Mouse (Mus musculus): Measurements from ENCODE around the gene Adgrl2. TPM values are rescaled to one million over a fixed set of nuclear protein-coding genes. Genes with fewer than 3 reads are reported as not detected.

The Adgrl2 gene
- polyA plus RNA-seq, 1 experiment from 2014 or later: 128 TPM

GRCm38 (mm10) chr3:148898535-148899250 is 91.7 kb downstream of the Adgrl2 start:
- Histone ChIP-seq H3K4me1 (peaks cover 38% of the 10 kb centered on the region), H3K27ac (no peak overlapping the region), H3K4me2 (no peak overlapping the region), H3K27me3 (no peaks in the 10 kb centered on the region), H3K4me3 (no peak overlapping the region), H3K36me3 (0 out of 2 replicates have a peak, but pooled peaks cover 6% of the 10 kb centered on the region), H3K9me3 (no peaks in the 10 kb centered on the region), H3K9ac (no peak overlapping the region)
- no peak for ATAC-seq (ENCODE audit: insufficient number of reproducible peaks, insufficient read depth, low FRiP score, low TSS enrichment, low read depth)
- 75% methylated on average over 8 of the region's 8 CpGs for WGBS

- Histone ChIP-seq H3K4me1 (peaks cover 38% of the 10 kb centered on the region), H3K27me3 (no peaks in the 10 kb centered on the region)
These were observed 94.1 kb downstream of the Adgrl2 start for GRCm38 (mm10) chr3:148896281-148896680.

GRCm38 (mm10) chr3:148895396-148896109 is 94.8 kb downstream of the Adgrl2 start:
- no peak overlapping the region for H3K4me3 ChIP-seq
- 0 out of 2 replicates have a peak overlapping the region, but pooled peaks have one; percentile 11 for H3K27ac ChIP-seq
- ATAC-seq (ENCODE audit: insufficient number of reproducible peaks, insufficient read depth, low FRiP score, low TSS enrichment, low read depth): no peak
- 77% methylated on average over 13 of the region's 13 CpGs for WGBS
- H3K9ac ChIP-seq: no peak overlapping the region
- 0 out of 2 replicates have a peak, but pooled peaks cover 6% of the 10 kb centered on the region for H3K36me3 ChIP-seq
- no peaks in the 10 kb centered on the region for H3K9me3 ChIP-seq
- H3K27me3 ChIP-seq: no peaks in the 10 kb centered on the region
- peaks cover 38% of the 10 kb centered on the region for H3K4me1 ChIP-seq
- no peak overlapping the region for H3K4me2 ChIP-seq

More at GRCm38 (mm10) chr3:148896281-148896680, 94.1 kb downstream of the Adgrl2 start:
- Histone ChIP-seq H3K9me3 (no peaks in the 10 kb centered on the region), H3K4me2 (no peak overlapping the region), H3K4me3 (no peak overlapping the region), H3K9ac (no peak overlapping the region), H3K27ac (no peak overlapping the region), H3K36me3 (0 out of 2 replicates have a peak, but pooled peaks cover 6% of the 10 kb centered on the region)
- 50% methylated on average over 10 of the region's 10 CpGs for WGBS
- no peak for ATAC-seq (ENCODE audit: insufficient number of reproducible peaks, insufficient read depth, low FRiP score, low TSS enrichment, low read depth)

- no peak for ATAC-seq (ENCODE audit: insufficient number of reproducible peaks, insufficient read depth, low FRiP score, low TSS enrichment, low read depth)
- peaks cover 10% of the 10 kb centered on the region for H3K36me3 ChIP-seq
- H3K27me3 ChIP-seq: no peaks in the 10 kb centered on the region
- no peak overlapping the region for H3K4me2 ChIP-seq
- no peak overlapping the region for H3K4me3 ChIP-seq
- no peak overlapping the region for H3K9ac ChIP-seq
- 85% methylated on average over 8 of the region's 8 CpGs for WGBS
- H3K4me1 ChIP-seq: peaks cover 33% of the 10 kb centered on the region
- no peak overlapping the region for H3K27ac ChIP-seq
- no peaks in the 10 kb centered on the region for H3K9me3 ChIP-seq
These were observed 95.5 kb downstream of the Adgrl2 start for GRCm38 (mm10) chr3:148894867-148895266.

- peaks cover 27% of the 10 kb centered on the region for H3K36me3 ChIP-seq
- H3K27me3 ChIP-seq: no peaks in the 10 kb centered on the region
- H3K4me2 ChIP-seq: no peak overlapping the region
- ATAC-seq (ENCODE audit: insufficient number of reproducible peaks, insufficient read depth, low FRiP score, low TSS enrichment, low read depth): no peak
- H3K9ac ChIP-seq: no peak overlapping the region
- no peaks in the 10 kb centered on the region for H3K4me1 ChIP-seq
- H3K27ac ChIP-seq: no peak overlapping the region
- no peak overlapping the region for H3K4me3 ChIP-seq
- H3K9me3 ChIP-seq: no peaks in the 10 kb centered on the region
- 90% methylated on average over 5 of the region's 5 CpGs for WGBS
These were observed 102.5 kb downstream of the Adgrl2 start for GRCm38 (mm10) chr3:148887902-148888301.

- no peaks in the 10 kb centered on the region for H3K9me3 ChIP-seq
- no peak overlapping the region for H3K27ac ChIP-seq
- H3K4me1 ChIP-seq: no peaks in the 10 kb centered on the region
- H3K4me3 ChIP-seq: no peak overlapping the region
- 86% methylated on average over 4 of the region's 4 CpGs for WGBS
- no peak overlapping the region for H3K9ac ChIP-seq
- H3K36me3 ChIP-seq: peaks cover 27% of the 10 kb centered on the region
- H3K4me2 ChIP-seq: no peak overlapping the region
- ATAC-seq (ENCODE audit: insufficient number of reproducible peaks, insufficient read depth, low FRiP score, low TSS enrichment, low read depth): no peak
- no peaks in the 10 kb centered on the region for H3K27me3 ChIP-seq
These were observed 103.4 kb downstream of the Adgrl2 start for GRCm38 (mm10) chr3:148886956-148887355.

- WGBS: 82% methylated on average over 8 of the region's 8 CpGs
- ATAC-seq (ENCODE audit: insufficient number of reproducible peaks, insufficient read depth, low FRiP score, low TSS enrichment, low read depth): no peak
- H3K27ac ChIP-seq: no peak overlapping the region
- H3K4me2 ChIP-seq: no peak overlapping the region
- H3K4me3 ChIP-seq: no peak overlapping the region
- no peaks in the 10 kb centered on the region for H3K9me3 ChIP-seq
- H3K4me1 ChIP-seq: no peaks in the 10 kb centered on the region
- H3K27me3 ChIP-seq: no peaks in the 10 kb centered on the region
- H3K9ac ChIP-seq: no peak overlapping the region
- H3K36me3 ChIP-seq: peaks cover 27% of the 10 kb centered on the region
These were observed 104.2 kb downstream of the Adgrl2 start for GRCm38 (mm10) chr3:148885980-148886668.

- Histone ChIP-seq H3K27me3 (no peaks in the 10 kb centered on the region), H3K9ac (no peak overlapping the region), H3K9me3 (no peaks in the 10 kb centered on the region), H3K4me3 (no peak overlapping the region), H3K27ac (no peak overlapping the region), H3K36me3 (peaks cover 23% of the 10 kb centered on the region), H3K4me2 (no peak overlapping the region), H3K4me1 (no peaks in the 10 kb centered on the region)
- no peak for ATAC-seq (ENCODE audit: insufficient number of reproducible peaks, insufficient read depth, low FRiP score, low TSS enrichment, low read depth)
- 87% methylated on average over 4 of the region's 4 CpGs for WGBS
These were observed 105.2 kb downstream of the Adgrl2 start for GRCm38 (mm10) chr3:148885184-148885583.

GRCm38 (mm10) chr3:148881431-148881830 is 108.9 kb downstream of the Adgrl2 start:
- Histone ChIP-seq H3K9me3 (no peaks in the 10 kb centered on the region), H3K4me1 (peaks cover under 1% of the 10 kb centered on the region; the same call in 1 of the 2 replicates), H3K9ac (no peak overlapping the region), H3K27me3 (no peaks in the 10 kb centered on the region), H3K27ac (no peak overlapping the region), H3K36me3 (no peaks in the 10 kb centered on the region; the same call in 1 of the 2 replicates), H3K4me3 (no peak overlapping the region), H3K4me2 (no peak overlapping the region)
- WGBS: 97% methylated on average over 5 of the region's 5 CpGs
- no peak for ATAC-seq (ENCODE audit: insufficient number of reproducible peaks, insufficient read depth, low FRiP score, low TSS enrichment, low read depth)

- H3K4me2 ChIP-seq: no peak overlapping the region
- no peak overlapping the region for H3K4me3 ChIP-seq
- H3K4me1 ChIP-seq: peaks cover 10% of the 10 kb centered on the region; the same call in 1 of the 2 replicates
- no peaks in the 10 kb centered on the region for H3K27me3 ChIP-seq
- H3K9me3 ChIP-seq: no peaks in the 10 kb centered on the region
- peaks cover 9% of the 10 kb centered on the region for H3K36me3 ChIP-seq
- 59% methylated on average over 5 of the region's 5 CpGs for whole genome bisulfite sequencing
- H3K27ac ChIP-seq: no peak overlapping the region
- H3K9ac ChIP-seq: no peak overlapping the region
- no peak for ATAC-seq (ENCODE audit: insufficient number of reproducible peaks, insufficient read depth, low FRiP score, low TSS enrichment, low read depth)
These were observed 117.8 kb downstream of the Adgrl2 start for GRCm38 (mm10) chr3:148872563-148872962.

GRCm38 (mm10) chr3:148871792-148872464 is 118.4 kb downstream of the Adgrl2 start:
- Histone ChIP-seq H3K4me1 (peaks cover 14% of the 10 kb centered on the region; the same call in 1 of the 2 replicates), H3K27me3 (no peaks in the 10 kb centered on the region), H3K4me3 (no peak overlapping the region), H3K27ac (no peak overlapping the region), H3K36me3 (peaks cover 9% of the 10 kb centered on the region), H3K4me2 (no peak overlapping the region), H3K9me3 (no peaks in the 10 kb centered on the region), H3K9ac (no peak overlapping the region)
- no peak for ATAC-seq (ENCODE audit: insufficient number of reproducible peaks, insufficient read depth, low FRiP score, low TSS enrichment, low read depth)
- 56% methylated on average over 5 of the region's 5 CpGs for WGBS
